Mouse (Mus musculus) lung, postnatal 0 days (tissue): ENCODE measurements around the gene Cacna2d2.

ENCODE experiments used
- CTCF ChIP-seq: IDR thresholded peaks from 2 replicates; pipeline ENCODE4 v1.5.1; 2016; ENCODE audit warnings: antibody characterized with exemption, mild to moderate bottlenecking
- EP300 ChIP-seq: IDR thresholded peaks from 2 replicates; pipeline ENCODE4 v1.6.1; 2016; ENCODE audit warnings: antibody characterized with exemption, mild to moderate bottlenecking, control low read depth

- TF ChIP-seq CTCF: no peak
- no peak for TF ChIP-seq EP300
These were observed 52.0 kb downstream of the Cacna2d2 start for GRCm38 (mm10) chr9:107451400-107451799.
